Mouse (Mus musculus) spleen, adult 12 weeks (tissue): ENCODE data around the gene Lama5.
"Not testable (repeated sequence)": the region's sequence is repeated elsewhere in the genome, so short reads cannot be mapped to it uniquely, and the experiment has no call there.

ENCODE experiments used
- DNase-seq: peaks from one replicate; pipeline ENCODE4 v3.0.0; 2022; ENCODE audit warnings: low spot score

Gene Lama5

DNA sequence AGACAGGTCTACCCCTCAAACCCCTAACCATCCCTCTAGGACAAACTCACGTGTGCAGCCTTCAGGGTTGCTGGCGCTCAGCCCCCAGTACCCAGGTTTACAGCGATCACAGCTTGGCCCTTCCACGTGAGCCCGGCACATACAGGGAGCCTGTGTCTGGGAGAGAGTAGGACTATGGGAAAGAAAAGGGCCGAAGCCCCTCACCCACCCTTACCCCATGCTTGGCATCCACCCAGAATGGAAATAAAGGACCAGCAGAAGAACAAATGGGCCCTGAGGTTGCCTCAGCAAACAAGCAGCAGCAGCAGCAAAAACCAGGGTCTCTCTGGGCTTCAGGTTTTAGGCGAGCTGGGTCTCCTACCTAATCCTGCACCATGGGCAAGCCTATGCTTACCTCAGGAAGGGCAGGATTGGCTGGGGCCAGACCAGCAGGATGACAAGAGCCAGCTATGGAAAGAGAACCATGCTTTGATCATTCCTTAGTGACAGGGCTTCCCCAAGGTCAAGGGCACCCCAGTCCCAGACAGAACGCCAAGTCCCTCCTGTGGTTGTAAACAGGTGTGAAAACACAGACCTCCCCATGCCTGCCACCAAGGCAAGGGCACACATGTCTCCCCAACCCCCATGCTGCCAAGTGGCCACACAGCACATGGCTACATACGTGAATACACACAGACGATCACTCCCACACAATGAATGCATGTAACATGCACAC, 28.2 kb downstream of the Lama5 start:
- no peak for DNase-seq

DNA sequence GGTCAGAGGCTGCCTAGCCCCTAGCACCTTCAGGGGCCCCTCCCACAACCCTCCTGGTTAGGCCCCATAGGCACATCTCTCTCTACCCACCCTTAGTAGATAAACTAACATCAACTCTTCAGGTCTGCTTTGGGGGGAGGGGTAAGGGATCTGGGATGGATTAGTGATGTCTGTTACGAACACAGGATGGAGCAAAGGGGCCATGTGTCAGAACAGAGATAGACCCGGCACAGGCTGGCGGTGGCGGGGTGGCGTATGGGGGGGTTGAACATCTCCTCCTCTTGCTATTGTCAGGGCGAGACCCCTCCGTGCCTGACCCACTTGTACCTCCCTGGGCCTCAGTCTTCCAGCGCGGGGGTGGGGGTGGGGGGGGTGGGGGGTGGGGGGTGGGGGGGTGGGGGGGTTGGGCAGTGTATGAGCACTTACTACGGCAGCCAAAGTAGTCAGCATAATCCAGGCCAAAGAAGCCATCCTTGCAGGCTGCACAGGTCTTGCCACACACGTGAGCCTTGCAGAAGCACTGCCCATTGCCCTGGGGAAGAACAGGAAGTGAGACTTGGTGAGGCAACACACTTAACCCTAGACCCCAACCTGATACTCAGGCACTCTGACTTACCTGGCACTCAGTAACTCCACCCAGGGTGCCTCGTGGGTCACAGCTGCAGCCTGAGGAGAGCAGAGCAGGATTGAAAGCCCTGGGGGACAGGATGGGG, 28.9 kb downstream of the Lama5 start:
- no peak for DNase-seq

DNA sequence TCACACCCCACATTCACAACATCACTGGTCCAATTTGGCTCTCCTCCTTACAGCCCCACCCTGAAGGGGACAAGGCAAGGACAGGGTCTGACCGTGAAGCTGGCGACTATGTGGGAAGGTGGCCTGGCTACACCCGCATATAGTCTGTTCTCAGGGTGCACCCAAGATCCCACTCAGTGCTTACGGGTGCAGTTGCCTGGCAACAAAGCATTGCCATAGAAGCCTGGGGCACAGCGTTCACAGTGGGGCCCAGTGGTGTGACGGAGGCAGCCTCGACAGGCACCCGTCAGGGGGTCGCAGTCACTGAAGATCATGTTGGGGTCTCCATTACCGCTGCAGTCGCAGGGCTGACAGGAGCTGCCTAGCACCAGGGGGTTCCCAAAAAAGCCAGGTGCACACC, 38.3 kb downstream of the Lama5 start:
- no peak for DNase-seq

DNA sequence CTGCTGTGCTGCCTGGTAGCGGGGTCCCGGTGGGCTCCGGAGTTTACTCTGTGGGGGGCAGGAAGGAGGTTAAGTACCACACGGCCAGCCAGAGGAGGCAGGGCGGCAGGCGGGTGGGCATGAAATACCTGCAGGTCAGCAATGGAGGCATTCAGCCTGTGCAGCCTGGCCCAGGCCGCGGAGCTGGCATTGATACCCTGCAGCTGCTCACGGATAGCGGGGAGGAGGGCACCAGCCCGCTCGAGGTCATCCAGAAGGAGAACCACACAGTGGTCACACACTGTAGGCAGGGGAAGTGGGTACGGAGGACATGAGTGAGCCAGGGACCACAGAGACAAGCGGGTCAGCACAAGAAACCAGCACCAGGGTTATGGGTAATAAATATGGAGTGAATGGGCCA, 40.0 kb downstream of the Lama5 start:
- DNase-seq = no peak

DNA sequence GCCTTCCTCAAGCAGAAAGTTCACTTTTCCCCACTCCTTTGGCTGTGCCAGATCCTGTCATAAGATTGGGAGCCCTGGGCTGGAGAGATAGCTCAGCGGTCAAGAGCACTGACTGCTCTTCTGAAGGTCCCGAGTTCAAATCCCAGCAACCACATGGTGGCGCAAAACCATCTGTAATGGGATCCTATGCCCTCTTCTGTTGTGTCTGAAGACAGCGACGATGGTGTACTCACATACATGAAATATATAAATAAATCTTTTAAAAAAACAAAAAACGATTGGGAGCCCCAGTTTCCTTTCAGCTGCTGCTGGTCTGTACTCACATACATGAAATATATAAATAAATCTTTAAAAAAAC, 40.9 kb downstream of the Lama5 start:
- no peak for DNase-seq

DNA sequence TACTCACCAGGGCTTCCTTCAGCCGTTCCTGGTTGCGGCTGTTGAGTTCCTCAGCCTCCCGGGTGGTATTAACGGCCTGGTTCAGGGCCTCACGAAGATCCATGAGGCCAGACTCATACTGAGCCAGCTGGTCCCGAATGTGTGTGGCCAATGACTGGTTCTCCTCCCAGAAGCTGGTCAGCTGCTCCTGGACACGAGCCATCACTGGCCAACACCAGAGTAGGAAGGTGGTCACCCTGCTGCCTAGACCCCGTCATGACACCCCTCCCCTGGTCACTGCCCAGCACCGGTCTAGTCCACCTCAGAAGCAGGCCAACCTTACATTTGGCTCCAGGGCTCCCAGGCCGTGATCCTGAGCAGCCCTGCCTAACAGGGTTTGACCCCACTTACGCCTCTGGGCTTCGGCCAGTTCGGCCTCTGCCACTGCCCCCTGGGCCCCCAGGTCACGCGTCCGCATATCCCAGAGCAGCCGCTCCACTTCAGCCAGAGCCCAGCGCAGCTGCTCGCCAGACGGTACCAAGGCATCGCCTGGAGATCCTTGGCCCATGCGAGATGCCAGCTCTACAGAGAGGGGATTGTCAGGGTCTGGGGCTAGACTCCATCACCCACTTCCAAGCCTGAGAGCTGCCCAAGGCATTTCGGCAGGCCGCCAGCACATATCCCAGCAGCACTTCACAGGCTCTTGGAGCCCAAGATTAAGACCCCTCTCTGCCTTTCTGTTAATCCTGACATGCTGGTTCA, 41.5 kb downstream of the Lama5 start:
- DNase-seq = no peak

DNA sequence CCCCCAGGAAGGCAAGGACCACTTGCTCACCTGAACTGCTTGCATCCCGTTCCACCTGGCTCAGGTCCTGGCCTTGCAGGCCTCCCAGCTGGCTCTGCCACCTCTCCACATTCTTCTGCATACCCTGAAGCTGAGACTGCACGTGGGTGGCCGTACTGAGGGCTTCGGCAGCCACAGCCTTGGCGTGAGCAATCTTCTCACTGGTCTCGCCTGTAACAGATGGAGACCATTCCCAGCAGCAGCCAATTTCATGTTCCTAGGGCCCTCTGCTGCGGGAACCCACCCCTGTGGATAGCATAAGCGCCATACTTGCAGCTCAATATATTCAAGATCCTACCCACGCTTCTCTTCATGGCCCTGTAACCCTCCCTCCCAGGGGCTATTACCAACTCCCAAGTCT, 44.1 kb downstream of the Lama5 start:
- no peak for DNase-seq

DNA sequence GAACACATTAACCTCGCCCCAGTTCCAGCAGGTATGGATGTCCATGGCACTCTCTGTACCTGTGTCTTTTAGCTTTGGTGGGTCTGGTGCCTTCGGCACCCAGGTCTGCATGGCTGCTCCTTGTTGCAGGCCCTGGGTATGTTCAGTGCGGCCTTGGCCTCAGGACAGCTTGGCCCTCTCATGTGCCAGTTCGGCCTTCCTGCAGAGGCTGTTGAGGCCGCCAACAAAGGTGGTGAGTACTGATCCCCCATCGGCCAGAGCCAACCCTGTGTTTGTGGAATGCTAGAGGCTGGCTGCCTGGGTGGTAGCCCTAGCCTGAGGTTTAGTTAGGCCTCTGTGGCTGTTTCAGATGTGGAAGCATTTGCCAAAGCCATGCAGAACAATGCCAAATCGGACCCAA, 49.9 kb downstream of the Lama5 start:
- no peak for DNase-seq

DNA sequence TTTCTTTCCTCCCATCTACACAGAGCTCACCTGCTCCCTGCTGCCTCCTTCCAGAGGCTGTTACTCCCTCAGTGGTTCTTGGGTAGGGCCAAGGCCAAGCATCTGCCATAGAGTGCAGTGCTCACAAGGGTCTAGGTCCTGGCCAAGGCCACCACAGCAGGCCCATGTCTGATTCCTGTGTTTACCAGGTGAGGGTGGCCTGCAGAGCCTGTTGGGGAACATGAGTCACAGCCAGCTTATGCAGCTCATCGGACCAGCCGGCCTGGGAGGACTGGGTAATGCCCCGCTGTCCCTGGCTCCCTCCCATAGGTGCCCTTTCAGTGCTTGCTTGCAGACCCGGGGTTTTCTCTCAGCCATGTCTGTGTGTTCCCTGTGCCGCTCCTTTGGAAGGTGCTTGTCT, 51.5 kb downstream of the Lama5 start:
- no peak for DNase-seq

DNA sequence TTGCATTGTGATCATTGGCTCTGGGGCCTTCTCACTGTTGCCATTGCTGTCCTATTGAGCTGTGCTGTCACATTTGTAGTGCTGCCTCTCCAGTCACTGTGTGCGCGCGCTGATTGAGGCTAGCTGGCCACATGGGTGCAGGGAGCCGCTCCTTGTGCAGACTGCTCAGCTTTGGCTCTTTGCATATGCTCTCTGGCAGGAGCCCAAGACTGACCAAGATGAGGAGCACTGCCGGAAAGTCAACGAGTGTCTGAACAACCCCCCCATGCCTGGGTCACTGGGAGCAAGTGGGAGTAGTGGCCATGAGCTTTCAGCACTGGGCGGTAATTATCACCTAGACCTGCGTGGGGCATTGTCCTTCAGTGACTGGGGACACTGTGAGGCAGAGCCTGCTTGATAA, 51.9 kb downstream of the Lama5 start:
- DNase-seq = not testable (repeated sequence)

DNA sequence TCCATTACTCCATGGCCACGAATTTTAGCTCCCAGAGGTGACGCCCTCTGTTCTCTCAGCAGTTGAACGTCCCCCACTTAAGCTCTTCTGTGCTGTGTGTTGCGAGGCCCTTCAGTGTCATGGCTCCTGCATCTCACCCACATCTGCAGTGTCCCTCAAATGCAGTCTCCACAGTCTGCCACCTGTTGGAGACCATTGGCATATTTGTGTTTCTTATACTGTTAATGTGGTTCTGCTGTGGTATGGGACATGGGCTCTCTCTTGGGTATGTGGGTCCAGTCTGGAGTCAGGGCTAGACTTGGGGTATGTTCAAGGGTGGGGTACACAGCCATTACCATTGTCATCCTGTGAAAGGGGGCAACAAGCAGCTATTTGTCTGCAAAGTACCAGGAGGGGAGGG, 52.5 kb downstream of the Lama5 start:
- no peak for DNase-seq

DNA sequence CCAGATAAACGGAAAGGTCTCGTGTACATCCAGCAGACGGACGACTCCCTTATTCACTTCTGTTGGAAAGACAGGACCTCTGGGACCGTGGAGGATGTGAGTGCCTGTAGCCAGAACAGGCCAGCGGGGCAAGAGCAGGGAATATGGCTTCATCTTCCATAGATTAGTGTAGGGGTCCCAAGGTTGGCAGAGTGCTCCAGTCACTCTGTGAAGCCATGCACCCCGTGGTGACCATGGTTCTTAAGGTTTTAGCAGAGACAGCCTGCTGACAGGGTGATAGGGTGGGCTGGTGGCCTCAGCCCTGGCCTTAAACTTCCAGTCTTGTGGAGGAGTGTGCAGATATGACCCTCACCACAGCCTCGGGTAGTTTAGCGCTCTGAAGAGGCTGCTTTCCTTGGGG, 53.5 kb downstream of the Lama5 start:
- DNase-seq = no peak

DNA sequence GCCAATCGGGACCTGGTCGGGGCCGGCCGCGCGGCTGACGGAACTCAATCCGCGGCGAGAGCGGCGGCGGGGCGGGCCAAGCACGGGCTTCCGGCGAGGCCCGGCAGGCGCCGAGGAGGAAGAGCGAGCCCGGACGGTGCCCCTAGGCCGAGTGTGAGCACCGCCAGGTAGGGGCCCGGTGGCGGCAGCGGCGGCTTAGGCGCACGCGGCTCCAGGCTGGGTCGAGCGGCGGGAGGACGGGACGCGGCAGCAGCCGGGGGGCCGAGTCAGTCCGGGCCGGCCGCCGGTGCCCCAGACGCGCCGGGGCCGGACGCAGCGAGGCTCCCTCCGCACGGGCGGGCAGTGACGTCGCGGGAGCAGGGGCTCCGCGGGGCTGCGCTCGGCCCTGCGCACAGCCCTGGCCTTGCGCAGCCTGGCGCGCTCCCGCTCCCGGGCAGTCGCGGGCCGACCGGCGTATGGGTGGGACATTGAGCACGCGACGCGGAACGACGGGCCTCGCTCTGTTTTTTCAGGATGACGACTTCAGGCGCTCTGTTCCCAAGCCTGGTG, 54.1 kb downstream of the Lama5 start:
- no peak for DNase-seq

DNA sequence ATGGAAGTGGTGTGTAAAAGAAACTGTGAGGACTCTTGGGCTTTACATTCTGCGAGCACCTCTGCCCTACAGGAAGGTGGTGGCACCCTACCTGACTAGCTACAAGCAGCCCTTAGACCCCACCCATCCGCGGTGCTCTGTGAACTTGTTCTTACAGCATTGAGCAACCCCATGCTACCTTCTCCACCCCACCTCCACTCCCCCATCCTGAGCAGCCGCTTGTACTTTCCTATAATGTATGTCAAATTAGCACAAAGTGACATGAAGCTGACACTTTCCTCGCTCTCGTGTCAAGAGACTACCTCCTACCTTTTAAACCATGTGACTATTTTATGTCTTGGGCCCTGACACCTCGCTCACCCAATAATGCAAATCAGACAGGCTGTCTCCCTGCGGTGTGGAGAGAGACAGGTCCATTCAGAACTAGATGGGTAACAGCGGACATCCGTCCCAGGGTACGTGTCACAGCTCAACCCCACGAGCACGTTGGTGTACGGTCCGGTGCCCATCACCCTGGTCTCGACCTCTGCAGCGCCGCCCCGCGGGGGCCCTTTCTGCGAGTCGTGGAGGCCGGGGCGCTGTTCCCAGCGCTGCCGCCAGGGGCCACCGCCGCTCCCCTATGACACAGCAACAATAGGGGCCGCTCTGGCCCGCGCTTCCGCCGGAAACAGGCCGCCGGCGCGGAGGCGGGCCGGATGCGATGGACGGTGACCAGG, 54.7 kb downstream of the Lama5 start, which contains the start of gene Adrm1:
Adrm1 (plus strand) TSS at position 680 of the 716 bp plus-strand sequence.
- peak; percentile 98 for DNase-seq

DNA sequence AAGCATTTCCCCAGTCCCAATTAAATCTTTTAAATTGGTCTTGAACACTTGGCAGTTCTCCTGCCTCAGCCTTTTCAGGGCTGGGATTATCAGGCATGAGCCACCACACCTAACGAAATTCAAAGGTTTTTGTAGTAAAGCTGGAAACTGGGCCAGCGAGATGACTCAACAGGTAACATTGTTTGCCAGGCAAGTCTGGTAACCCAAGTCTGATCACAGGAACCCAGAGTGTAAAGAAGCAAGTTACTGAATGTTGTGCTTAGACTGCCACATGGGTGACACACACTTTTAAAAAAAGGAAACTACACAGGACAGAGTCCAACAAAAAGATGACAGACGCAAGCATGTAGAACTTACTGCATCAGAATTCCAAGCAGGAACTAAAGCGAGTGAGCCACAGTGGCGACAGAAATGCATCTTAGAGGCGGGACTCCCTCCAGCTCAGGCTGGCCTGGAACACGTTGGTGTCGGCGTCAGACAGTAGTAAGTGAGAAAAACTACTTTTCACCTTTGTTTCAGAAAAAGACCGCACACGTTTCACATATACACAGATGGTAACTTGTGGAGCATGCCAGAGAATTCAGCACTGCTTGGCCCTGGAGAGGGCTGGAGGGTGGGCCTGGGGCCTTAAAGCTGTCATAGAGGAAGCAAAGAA, 55.4 kb downstream of the Lama5 start:
- no peak for DNase-seq

DNA sequence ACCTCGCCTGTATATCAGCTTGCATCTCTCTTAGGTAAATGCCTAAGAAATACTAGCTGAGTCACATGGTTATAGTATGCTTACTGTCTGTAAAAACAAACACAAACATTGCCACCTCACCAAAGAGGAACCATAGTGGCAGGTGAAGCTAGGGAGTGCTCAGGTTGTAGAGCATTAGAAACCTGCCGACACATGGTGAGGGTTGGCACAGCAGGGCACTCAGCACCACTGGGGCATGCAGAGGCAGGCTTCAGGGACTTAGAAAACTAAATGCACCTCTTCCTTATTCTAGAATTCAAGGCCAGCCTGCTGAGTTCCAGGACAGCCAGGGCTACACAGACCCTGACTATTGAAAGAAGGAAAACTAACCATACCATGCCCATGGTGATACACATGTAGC, 58.8 kb downstream of the Lama5 start:
- DNase-seq = no peak

DNA sequence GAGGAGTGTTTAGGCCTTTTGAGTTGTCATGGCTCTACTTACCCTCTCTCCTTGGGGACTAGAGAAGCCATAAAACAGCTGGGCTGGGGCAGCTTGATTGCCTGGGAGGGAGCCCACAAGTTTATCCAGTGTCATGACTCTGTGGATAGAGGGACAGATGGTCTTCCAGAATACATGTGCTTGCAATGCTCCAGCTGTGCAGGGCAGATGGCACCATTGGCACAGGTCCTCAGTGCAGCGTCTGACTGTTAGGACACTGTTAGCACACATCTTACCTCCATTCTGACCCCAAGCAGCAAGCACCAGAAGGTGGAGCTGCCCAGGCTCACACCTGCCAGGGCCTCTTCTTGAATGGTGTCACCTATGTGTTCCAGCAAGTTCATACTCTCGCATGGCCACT, 59.8 kb downstream of the Lama5 start:
- DNase-seq = no peak

DNA sequence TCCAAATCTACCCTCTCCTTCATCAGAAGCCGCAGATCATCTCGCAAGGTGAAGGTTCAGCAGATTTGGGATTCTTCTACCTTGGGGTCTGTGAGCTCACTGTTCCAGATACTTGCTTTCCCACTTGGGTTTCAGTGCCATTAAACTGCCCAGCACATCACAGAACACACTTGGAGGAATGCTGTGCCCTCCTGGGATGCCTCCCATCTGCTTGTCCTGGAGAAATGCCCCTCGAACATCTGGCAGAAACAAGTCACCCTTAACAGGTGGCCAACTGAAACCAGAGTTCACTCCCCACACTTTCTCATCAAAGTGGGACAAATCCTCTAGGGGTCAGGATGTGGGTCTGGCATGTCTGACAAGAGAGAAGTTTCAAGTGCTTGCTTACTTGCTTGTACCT, 67.0 kb downstream of the Lama5 start:
- DNase-seq = no peak

DNA sequence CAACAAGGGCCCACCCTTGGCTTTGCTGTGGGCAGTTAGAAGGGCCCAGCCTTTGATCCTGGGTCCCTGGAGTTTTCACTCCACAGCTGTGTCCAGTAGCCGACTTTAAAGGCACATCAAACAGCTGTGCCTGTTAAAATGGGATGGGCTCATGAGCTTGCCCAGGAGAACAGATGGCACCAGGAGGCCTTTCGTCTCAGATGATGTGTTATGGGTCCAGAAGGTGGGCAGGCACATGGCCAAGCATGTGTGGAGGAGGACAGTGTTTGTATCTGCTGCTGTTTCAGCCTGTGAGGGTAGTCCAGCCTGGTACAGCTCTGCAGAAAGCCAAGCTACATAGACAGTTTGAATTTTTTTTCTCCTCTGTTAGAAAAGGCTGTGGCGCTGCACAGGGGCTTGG, 70.9 kb downstream of the Lama5 start:
- DNase-seq = no peak

DNA sequence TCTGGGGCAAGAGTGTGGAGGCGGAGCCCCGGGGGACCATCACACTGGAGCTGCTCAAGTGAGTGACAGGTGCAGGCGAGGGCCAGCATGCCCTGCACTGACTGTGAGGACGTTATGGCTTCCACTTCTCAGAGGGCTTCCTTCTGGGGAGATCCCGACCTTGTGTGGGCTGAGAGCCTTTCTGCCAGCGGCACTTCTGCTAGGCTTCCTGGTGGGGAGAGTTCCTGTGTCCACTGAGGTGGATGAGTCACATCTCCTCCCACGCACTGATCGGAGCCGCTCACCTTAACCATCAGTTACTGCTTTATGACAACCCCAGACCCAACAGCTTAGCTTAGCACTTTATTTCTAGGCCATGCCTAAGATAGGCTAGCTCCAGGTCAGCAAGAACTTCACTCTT, 77.1 kb downstream of the Lama5 start:
- no peak for DNase-seq

DNA sequence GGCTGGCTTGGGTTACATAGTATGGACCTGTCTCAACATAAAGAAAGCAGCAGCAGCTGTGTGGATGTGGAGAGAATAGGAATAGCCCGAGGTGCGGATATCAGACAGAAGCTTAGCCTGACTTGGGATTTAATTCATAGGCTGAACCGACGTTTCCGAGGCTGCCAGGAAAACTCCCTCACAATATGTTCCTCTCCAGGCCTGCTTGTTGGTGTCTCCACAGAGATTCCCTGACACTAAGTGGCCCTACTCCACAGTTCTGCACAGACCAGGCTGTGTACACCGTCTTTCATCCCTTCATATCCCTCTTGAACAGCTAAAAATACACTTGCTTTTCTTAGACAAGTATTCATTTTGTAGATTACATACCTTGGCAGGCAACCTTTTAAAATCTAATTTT, 78.3 kb downstream of the Lama5 start:
- DNase-seq = no peak

DNA sequence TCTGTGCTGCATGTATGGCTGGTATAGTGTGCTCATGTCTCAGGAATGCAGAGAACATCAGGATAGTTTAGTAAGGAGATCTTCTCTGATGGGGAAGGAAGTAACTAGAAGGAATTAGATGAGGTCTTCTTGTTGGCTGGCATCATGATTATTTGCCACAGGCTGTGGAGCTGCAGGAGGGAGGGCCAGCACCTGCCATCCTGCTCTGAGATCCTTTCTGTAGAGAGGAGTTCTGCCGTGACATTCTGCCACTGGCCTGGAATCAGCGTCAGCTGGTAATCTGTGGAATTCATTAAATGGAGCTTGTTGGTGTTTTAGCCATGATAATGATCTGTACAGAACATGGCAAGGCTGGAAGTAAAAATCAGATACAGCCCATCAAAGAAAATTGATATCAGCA, 79.6 kb downstream of the Lama5 start:
- DNase-seq = no peak
